Mouse (Mus musculus) stomach, postnatal 0 days (tissue): Measurements from ENCODE around the gene Rps27rt. TPM values are rescaled to one million over a fixed set of nuclear protein-coding genes. Genes with fewer than 3 reads are reported as not detected.
"Not testable (repeated sequence)": the region's sequence is repeated elsewhere in the genome, so short reads cannot be mapped to it uniquely, and the experiment has no call there.

Experiments used
- ATAC-seq: fragments of 200-750 bp; cut with Nextera tagmentation; 2 replicates; pipeline ENCODE4 v1.8.0; 2017; ENCODE audit not compliant: low FRiP score, low TSS enrichment
- DNase-seq: peaks from one replicate; pipeline ENCODE4 v3.0.0-alpha.2; 2016; ENCODE audit warnings: low spot score
- H3K27ac ChIP-seq: fragments of 300-500 bp; sonication (generic); replicated peaks from 2 replicates; pipeline ENCODE4 v1.5.1; 2014; ENCODE audit warnings: mild to moderate bottlenecking, control low read depth
- H3K27me3 ChIP-seq: fragments of 300-500 bp; sonication (generic); 2 replicates; pipeline ENCODE4 v1.6.1; 2014; ENCODE audit warnings: low read length; ENCODE audit not compliant: control insufficient read depth, insufficient read depth
- H3K36me3 ChIP-seq: fragments of 300-500 bp; sonication (generic); 2 replicates; pipeline ENCODE4 v1.6.1; 2014; ENCODE audit warnings: low read length, mixed read lengths; ENCODE audit not compliant: control insufficient read depth, insufficient read depth
- H3K4me1 ChIP-seq: fragments of 300-500 bp; sonication (generic); replicated peaks from 2 replicates; pipeline ENCODE4 v1.6.1; 2014; ENCODE audit warnings: antibody characterized with exemption; ENCODE audit not compliant: control insufficient read depth, insufficient read depth
- H3K4me2 ChIP-seq: fragments of 300-500 bp; sonication (generic); replicated peaks from 2 replicates; pipeline ENCODE4 v1.6.1; 2014; ENCODE audit warnings: low read depth, mild to moderate bottlenecking, control low read depth, moderate library complexity
- H3K4me3 ChIP-seq: fragments of 300-500 bp; sonication (generic); 2 replicates; pipeline ENCODE4 v1.5.1; 2014; ENCODE audit warnings: low read depth, low read length, control low read depth
- H3K9ac ChIP-seq: fragments of 300-500 bp; sonication (generic); 2 replicates; pipeline ENCODE4 v1.6.1; 2014; ENCODE audit warnings: mild to moderate bottlenecking, low read length, control low read depth, mixed read lengths
- H3K9me3 ChIP-seq: fragments of 300-500 bp; sonication (generic); 2 replicates; pipeline ENCODE4 v1.6.1; 2016; ENCODE audit warnings: low read length; ENCODE audit not compliant: control insufficient read depth
- CTCF ChIP-seq: IDR thresholded peaks from 2 replicates; pipeline ENCODE4 v1.5.1; 2016; ENCODE audit warnings: antibody characterized with exemption, low read depth, mild to moderate bottlenecking, moderate library complexity
- EP300 ChIP-seq: optimal IDR thresholded peaks from 2 replicates; pipeline ENCODE3; 2016; ENCODE audit warnings: antibody characterized with exemption
- WGBS: fragments of 180-500 bp; shearing (Covaris S2); extraction: QIAGEN DNeasy Blood & Tissue Kit; methylation state at CpG from one replicate; pipeline ENCODE4 v1.1.7; 2014; 5-methylcytosine and 5-hydroxymethylcytosine counted together
- polyA plus RNA-seq: library from polyadenylated mRNA; unstranded; fragments of >200 nt; fragmentation: Nextera tagmentation; extraction: Ambion mirVana; gene quantifications from 2 replicates; pipeline ENCODE4 v1.2.1, GENCODE M21; 2015

The Rps27rt gene
- polyA plus RNA-seq, 1 experiment from 2014 or later = 701 TPM

DNA sequence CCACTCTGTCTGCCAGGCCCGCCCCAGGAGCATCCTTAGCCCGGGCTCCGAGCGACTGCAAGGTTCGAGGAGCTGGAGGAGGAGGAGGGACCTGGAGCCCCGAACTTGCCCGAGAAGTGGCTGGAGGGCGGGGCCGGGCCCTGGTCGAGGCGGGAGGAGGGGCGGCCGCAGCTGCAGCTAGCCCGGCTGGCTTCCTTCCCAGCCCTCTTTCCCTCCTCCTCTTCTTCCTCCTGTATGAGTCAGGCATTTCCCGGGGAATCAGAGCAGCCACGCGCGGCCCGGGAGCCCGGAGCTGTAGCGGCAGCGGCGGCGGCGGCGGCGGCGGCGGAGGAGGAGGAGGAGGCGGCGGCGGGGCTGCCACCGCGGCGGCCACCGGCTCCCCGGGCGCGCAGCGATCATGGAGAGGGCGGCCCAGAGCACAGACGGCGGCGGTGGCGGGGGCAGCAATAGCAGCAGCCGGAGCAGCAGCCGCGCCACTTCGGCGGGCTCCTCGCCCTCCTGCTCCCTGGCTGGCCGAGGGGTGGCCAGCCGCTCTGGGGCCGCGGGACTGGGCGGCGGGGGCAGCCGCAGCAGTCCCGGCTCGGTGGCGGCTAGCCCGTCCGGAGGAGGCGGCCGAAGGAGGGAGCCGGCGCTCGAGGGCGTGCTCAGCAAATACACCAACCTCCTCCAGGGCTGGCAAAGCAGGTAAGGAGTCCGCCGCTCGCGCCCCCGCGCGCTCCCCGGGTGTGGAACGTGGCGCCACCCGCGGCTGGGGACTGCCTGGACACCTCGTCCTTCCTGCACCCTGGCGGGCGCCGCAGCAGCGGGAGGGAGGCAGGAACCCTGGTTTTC lies 4.0 kb downstream of the Rps27rt start, which contains the start of gene Osbpl10:
Osbpl10 (plus strand) TSS at position 289 of the 831 bp plus-strand sequence.
- Histone ChIP-seq H3K4me2 (peak within 1 kb of the TSS; percentile 97), H3K27me3 (no peaks in the 10 kb centered on the region), H3K4me3 (peak within 1 kb of the TSS; percentile 77), H3K4me1 (0 out of 2 replicates have a peak, but pooled peaks cover 3% of the 10 kb centered on the region), H3K9me3 (no peaks in the 10 kb centered on the region), H3K9ac (peak within 1 kb of the TSS; percentile 76), H3K27ac (peak within 1 kb of the TSS; percentile 89), H3K36me3 (no peaks in the 10 kb centered on the region)
- peak; percentile 91 for ATAC-seq
- TF ChIP-seq EP300 = no peak
- TF ChIP-seq CTCF = peak; percentile 63
- WGBS = under 1% methylated on average over 32 of the region's 86 CpGs
- DNase-seq = peak; percentile 91

- TF ChIP-seq CTCF = peak; percentile 28; the same call in 1 of the 2 replicates
- TF ChIP-seq EP300 = no peak
- Histone ChIP-seq H3K27ac (peak overlapping the region; percentile 89), H3K4me2 (peak overlapping the region; percentile 97), H3K27me3 (no peaks in the 10 kb centered on the region), H3K9me3 (no peaks in the 10 kb centered on the region), H3K4me1 (0 out of 2 replicates have a peak, but pooled peaks cover 3% of the 10 kb centered on the region), H3K36me3 (no peaks in the 10 kb centered on the region), H3K9ac (peak overlapping the region; percentile 76), H3K4me3 (peak overlapping the region; percentile 77)
- 10% methylated on average over 30 of the region's 31 CpGs for WGBS
- DNase-seq (no peak), ATAC-seq (peak; percentile 73)
These were observed 4.9 kb downstream of the Rps27rt start for GRCm38 (mm10) chr9:114977461-114978280.

DNA sequence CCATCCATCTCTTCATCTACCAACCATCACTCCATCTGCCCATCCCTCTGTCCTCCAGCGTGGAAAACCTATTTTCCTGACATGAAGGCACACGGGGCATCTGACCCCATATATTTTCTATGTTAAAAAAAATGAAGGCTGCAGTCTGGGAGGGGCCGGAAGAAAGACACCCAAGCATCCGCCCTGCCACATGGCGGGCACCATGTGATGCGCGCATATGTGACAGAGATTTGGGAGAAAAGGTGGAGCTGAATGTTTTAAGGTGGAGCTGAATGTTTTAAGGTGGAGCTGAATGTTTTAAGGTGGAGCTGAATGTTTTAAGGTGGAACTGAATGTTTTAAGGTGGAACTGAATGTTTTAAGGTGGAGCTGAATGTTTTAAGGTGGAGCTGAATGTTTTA lies 16.3 kb downstream of the Rps27rt start:
- not testable (repeated sequence) for DNase-seq, H3K36me3 ChIP-seq, H3K4me1 ChIP-seq, ATAC-seq, H3K4me2 ChIP-seq, H3K9ac ChIP-seq, H3K27me3 ChIP-seq, H3K27ac ChIP-seq, H3K4me3 ChIP-seq, H3K9me3 ChIP-seq
- 76% methylated on average over 7 of the region's 7 CpGs for WGBS

GRCm38 (mm10) chr9:114964093-114964492 lies 18.4 kb downstream of the Rps27rt start:
- DNase-seq = no peak
- Histone ChIP-seq H3K27me3 (no peaks in the 10 kb centered on the region), H3K9me3 (no peaks in the 10 kb centered on the region), H3K27ac (no peak overlapping the region), H3K9ac (no peak overlapping the region), H3K4me2 (no peak overlapping the region), H3K4me3 (no peak overlapping the region), H3K4me1 (no peaks in the 10 kb centered on the region), H3K36me3 (no peaks in the 10 kb centered on the region)
- no peak for TF ChIP-seq EP300
- no peak for TF ChIP-seq CTCF
- no peak for ATAC-seq
- 56% methylated on average over 3 of the region's 3 CpGs for WGBS

GRCm38 (mm10) chr9:114960844-114961243 lies 21.7 kb downstream of the Rps27rt start:
- Histone ChIP-seq H3K27me3 (no peaks in the 10 kb centered on the region), H3K9ac (no peak overlapping the region), H3K36me3 (no peaks in the 10 kb centered on the region), H3K9me3 (no peaks in the 10 kb centered on the region), H3K4me1 (no peaks in the 10 kb centered on the region), H3K4me2 (no peak overlapping the region), H3K4me3 (no peak overlapping the region), H3K27ac (no peak overlapping the region)
- 62% methylated on average over 6 of the region's 6 CpGs for WGBS
- TF ChIP-seq EP300 = no peak
- no peak for TF ChIP-seq CTCF
- no peak for ATAC-seq
- DNase-seq = no peak
